Mouse (Mus musculus) central nervous system, embryonic 18 days (tissue): ENCODE results near the gene Otog. TPM values are rescaled to one million over a fixed set of nuclear protein-coding genes. Genes with fewer than 3 reads are reported as not detected.

Experiments used
- polyA plus RNA-seq: library from polyadenylated mRNA; depleted of rRNA; stranded (reverse); fragments of >200 nt; gene quantifications from 2 replicates; pipeline ENCODE4 v1.2.3, GENCODE M21; 2012; rRNA removed

The Otog gene
- 0.09 and 0.21 TPM in 2 replicates for polyA plus RNA-seq

DNA sequence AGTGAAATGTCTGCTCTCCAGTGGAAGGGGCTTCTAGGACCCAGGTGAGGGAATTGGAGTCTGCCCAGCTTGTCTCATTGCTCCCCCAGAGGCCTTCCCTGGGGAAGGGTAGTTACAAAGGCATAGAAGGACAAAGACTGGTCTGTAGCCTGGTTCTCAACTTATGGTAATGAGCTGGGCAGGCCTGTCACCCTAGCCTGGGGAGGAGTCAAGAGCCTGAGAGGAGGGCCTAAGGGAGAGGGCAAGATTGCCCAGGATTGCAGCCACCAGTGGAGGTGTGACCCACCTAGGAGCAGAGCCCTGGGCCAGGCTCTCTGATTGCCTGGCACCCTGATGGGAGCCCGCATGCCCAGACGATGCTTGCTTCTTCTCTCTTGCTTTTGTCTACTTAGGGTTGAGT, at the start of gene Otog:
Otog (plus strand) TSS at position 292 of the 400 bp plus-strand sequence.

DNA sequence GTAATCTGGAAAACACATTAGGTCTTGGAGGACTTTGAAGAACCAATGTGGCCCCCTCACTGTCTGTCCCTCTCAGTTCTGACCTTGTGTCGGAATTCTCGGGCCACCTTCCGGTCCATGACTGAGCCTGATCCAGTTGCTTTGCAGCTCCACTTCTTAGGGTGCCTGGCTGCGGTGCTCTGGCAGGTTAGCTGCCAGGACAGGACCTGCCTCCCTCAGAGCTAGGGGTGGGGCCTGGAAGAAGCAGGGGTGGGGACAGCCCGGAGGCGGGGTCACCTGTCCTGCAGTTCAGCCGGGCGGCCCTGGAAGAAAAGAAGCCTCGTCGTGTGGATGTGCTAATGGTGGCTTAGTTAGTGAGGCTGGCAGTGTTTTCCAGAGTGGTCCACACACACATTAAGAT, 2.4 kb upstream of the Otog start, which contains the start of gene Ush1c:
Ush1c (minus strand) TSS at position 158 of the 400 bp plus-strand sequence.

Other genes starting within 250 kb of the Otog start
- 1.2 and 1.3 TPM in 2 replicates for gene Abcc6, start 210.7 kb upstream of the Otog start, polyA plus RNA-seq
- 41.8 and 44.8 TPM in 2 replicates for gene Nomo1, start 207.3 kb upstream of the Otog start, polyA plus RNA-seq
- 12.6 and 18.7 TPM in 2 replicates for gene Kcnj11, start 140.2 kb upstream of the Otog start, polyA plus RNA-seq
- gene Abcc8, start 61.0 kb upstream of the Otog start, polyA plus RNA-seq: 13.8 and 15.7 TPM in 2 replicates
- gene Ush1c, start 2.5 kb upstream of the Otog start, polyA plus RNA-seq: 0.91 and 1.3 TPM in 2 replicates
- 0.10 and 1.2 TPM in 2 replicates for gene Myod1, start 135.5 kb downstream of the Otog start, polyA plus RNA-seq
- gene Kcnc1, start 155.5 kb downstream of the Otog start, polyA plus RNA-seq: 19.3 and 21.5 TPM in 2 replicates